Mouse (Mus musculus) lung, postnatal 0 days (tissue): ENCODE results near the gene Raver1.

ENCODE experiments used
- CTCF ChIP-seq: IDR thresholded peaks from 2 replicates; pipeline ENCODE4 v1.5.1; 2016; ENCODE audit warnings: antibody characterized with exemption, mild to moderate bottlenecking
- EP300 ChIP-seq: IDR thresholded peaks from 2 replicates; pipeline ENCODE4 v1.6.1; 2016; ENCODE audit warnings: antibody characterized with exemption, mild to moderate bottlenecking, control low read depth

DNA sequence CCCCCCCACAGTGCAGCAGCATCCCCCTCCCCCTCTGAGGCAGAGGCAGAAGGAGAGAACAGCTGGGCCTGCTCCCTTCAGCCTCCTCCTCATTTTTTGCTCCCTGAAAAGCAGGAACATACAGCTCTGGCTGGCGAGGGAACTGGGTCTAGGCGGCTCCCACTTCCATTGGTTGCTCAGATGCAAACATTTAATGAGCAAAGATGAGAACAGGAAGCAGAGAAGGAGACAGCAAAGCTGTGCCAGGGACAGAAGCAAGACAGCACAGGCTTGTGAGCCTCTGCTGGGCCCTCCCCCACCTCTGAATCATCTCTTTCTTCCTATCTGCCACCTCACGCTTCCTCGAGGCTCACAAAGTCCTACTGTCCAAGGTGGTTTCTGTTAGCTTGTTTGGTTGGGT lies 50.5 kb downstream of the Raver1 start:
- no peak for TF ChIP-seq CTCF
- TF ChIP-seq EP300, result no peak
